8 mouse cellular contexts compared by ENCODE assay signal in genomic region chr2:59881831-59882741, GRCm38 (mm10). TPM values are rescaled to one million over a fixed set of nuclear protein-coding genes. Genes with fewer than 3 reads are reported as not detected.
DNase-seq lines count a peak whose midpoint lies in the region; ATAC-seq and TF ChIP-seq lines count a peak whose summit lies in the region.

TSS of gene Wdsub1 (minus strand) at chr2:59882591.

- intact Hi-C loops in heart, postnatal 25 days (cut with DNase I): no loop called here

- no peaks in the 10 kb centered on the region for H3K9me3 ChIP-seq in forebrain, embryonic 15.5 days

- H3K27me3 ChIP-seq in forebrain, embryonic 15.5 days: no peaks in the 10 kb centered on the region

- peak; percentile 96 for ATAC-seq in forebrain, embryonic 15.5 days (replicated peaks)
- peak; percentile 90 for ATAC-seq in neutrophil, adult 5-6 weeks (ENCODE audit: extremely low read depth, insufficient number of reproducible peaks, low FRiP score, poor library complexity, severe bottlenecking)

- peak; percentile 59; the same call in 1 of the 2 replicates for TF ChIP-seq POLR2A in lung, adult 2 months (IDR thresholded peaks at IDR 0.05; ENCODE audit: borderline replicate concordance, extremely low read depth, low read depth, low read length)

- H3K4me2 ChIP-seq in forebrain, embryonic 15.5 days (replicated peaks): peak within 1 kb of the TSS; percentile 96

- H3K9ac ChIP-seq in forebrain, embryonic 15.5 days (replicated peaks): peak within 1 kb of the TSS; percentile 64

- WGBS in forebrain, embryonic 15.5 days: 5% methylated on average over 57 of the region's 57 CpGs
- WGBS in lung, adult 2 months: 3% methylated on average over 57 of the region's 57 CpGs

- H3K36me3 ChIP-seq in forebrain, embryonic 15.5 days: no peaks in the 10 kb centered on the region

- no peak for TF ChIP-seq CTCF in lung, adult 2 months (IDR thresholded peaks at IDR 0.05; ENCODE audit: insufficient read depth, low read length)

- peak within 1 kb of the TSS; percentile 50 for H3K27ac ChIP-seq in forebrain, embryonic 15.5 days (replicated peaks)

- peak; percentile 94 for DNase-seq in ES-CJ7 (ENCODE audit: low read depth, low spot score)
- DNase-seq in cerebellum, adult 11 months: peak; percentile 91
- DNase-seq in heart, postnatal 25 days (ENCODE audit: low spot score): peak; percentile 91
- DNase-seq in layer of hippocampus, adult 18-20 months (ENCODE audit: low spot score in 2 of 2): peak; percentile 83 to 92
- DNase-seq in lung, adult 2 months: peak; percentile 89
- peak; percentile 82 to 86 for DNase-seq in thymus, adult 18-20 months

- peaks cover 10% of the 10 kb centered on the region for H3K4me1 ChIP-seq in forebrain, embryonic 15.5 days
- H3K4me1 ChIP-seq in lung, adult 2 months (ENCODE audit: control insufficient read depth, insufficient read depth, low read length): no peaks in the 10 kb centered on the region; the same call in 1 of the 2 replicates

- H3K4me3 ChIP-seq in forebrain, embryonic 15.5 days: peak within 1 kb of the TSS; percentile 93
- peak within 1 kb of the TSS; percentile 84 for H3K4me3 ChIP-seq in lung, adult 2 months (replicated peaks; ENCODE audit: extremely low read depth, low read depth, low read length)

RNA-seq across cellular contexts. Expression of gene Wdsub1, which starts in this region (rescaled TPM):
- 10.7 and 11.5 TPM in 2 replicates for polyA plus RNA-seq in forebrain, embryonic 15.5 days (2015; fragmentation: Nextera tagmentation; extraction: Ambion mirVana)
- total RNA-seq in heart, postnatal 25 days (2021): 10 to 100 TPM; 21.3 to 21.5 TPM
- 10 to 100 TPM; 23.5 to 25.0 TPM for total RNA-seq in layer of hippocampus, adult 18-20 months (2021)
- polyA plus RNA-seq in lung, adult 2 months (2012; rRNA removed): 82.3 and 87.3 TPM in 2 replicates
- 11.5 and 13.8 TPM in 2 replicates for total RNA-seq in neutrophil, adult 5-6 weeks (2017)

Comparison
In these comparisons a context has a peak if more than half of its experiments do, and no peak if none do; other contexts are left out.
1. Peak in every context shown above with its lines: DNase-seq, ATAC-seq, H3K4me3 ChIP-seq and H3K27ac ChIP-seq.